Mouse (Mus musculus) bone marrow macrophage, adult 2 months (primary cell): ENCODE data around the gene Bola2.

Experiments
- CTCF ChIP-seq: IDR thresholded peaks from 2 replicates; pipeline ENCODE4 v1.5.1; 2012; ENCODE audit warnings: low read depth, mild to moderate bottlenecking, low read length, moderate library complexity
- POLR2A ChIP-seq: IDR thresholded peaks from 2 replicates; pipeline ENCODE4 v1.6.1; 2012; ENCODE audit warnings: mild to moderate bottlenecking, low read depth, low read length, borderline replicate concordance

DNA sequence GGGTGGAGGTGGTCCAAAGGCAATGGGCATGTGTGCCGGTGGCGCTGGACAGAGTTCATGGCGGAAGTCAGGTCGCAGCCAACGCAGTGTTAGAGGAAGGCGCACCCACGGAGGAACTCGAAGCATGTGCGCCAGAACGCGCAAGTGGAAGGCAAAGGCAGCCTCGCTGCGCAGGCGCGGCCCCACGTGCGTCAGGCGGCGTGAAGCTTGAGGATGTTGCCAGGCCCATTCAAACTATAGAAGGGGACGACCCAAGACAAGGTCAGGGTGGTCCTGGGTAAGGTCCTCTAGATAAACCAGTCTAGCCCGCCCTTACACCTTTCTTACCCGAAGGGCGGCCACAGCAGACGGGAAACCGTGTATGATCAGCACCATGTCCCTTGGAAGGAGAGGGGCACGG is 2.8 kb upstream of the Bola2 start:
- TF ChIP-seq CTCF: no peak
- no peak for TF ChIP-seq POLR2A
